Mouse (Mus musculus): ENCODE measurements at regions not wholly inside any gene's neighbourhood (a gene's known extent, or its start where the extent isn't known, plus 50 kb on each side); places are given as distances from the start of the nearest gene placed in this dataset.
A peak's percentile ranks its signal among the peaks of the same experiment; 100 is the strongest.

GRCm38 (mm10) chr2:7974471-7974870 lies 465.1 kb upstream of the Celf2 start:
- H3K9me3 ChIP-seq = no peaks in the 10 kb centered on the region
- no peak overlapping the region for H3K4me2 ChIP-seq (replicated peaks)
- H3K4me1 ChIP-seq = no peaks in the 10 kb centered on the region
- H3K27ac ChIP-seq = no peak overlapping the region
- peak; percentile 67; the same call in 1 of the 2 replicates for ATAC-seq (ENCODE audit: insufficient number of reproducible peaks, insufficient read depth, low FRiP score, low TSS enrichment)
- H3K36me3 ChIP-seq = no peaks in the 10 kb centered on the region
- no peak overlapping the region for H3K4me3 ChIP-seq
- H3K9ac ChIP-seq = no peak overlapping the region
- H3K27me3 ChIP-seq = no peaks in the 10 kb centered on the region

GRCm38 (mm10) chr2:7963456-7963855 lies 454.1 kb upstream of the Celf2 start:
- Histone ChIP-seq H3K27ac (no peak overlapping the region), H3K27me3 (no peaks in the 10 kb centered on the region), H3K36me3 (no peaks in the 10 kb centered on the region), H3K4me2 (replicated peaks) (no peak overlapping the region), H3K9me3 (no peaks in the 10 kb centered on the region), H3K9ac (no peak overlapping the region), H3K4me3 (no peak overlapping the region), H3K4me1 (no peaks in the 10 kb centered on the region)
- no peak for ATAC-seq (ENCODE audit: insufficient number of reproducible peaks, insufficient read depth, low FRiP score, low TSS enrichment)

GRCm38 (mm10) chr2:7954210-7954609 lies 444.8 kb upstream of the Celf2 start:
- Histone ChIP-seq H3K4me3 (no peak overlapping the region), H3K9ac (no peak overlapping the region), H3K27me3 (no peaks in the 10 kb centered on the region), H3K36me3 (no peaks in the 10 kb centered on the region), H3K4me1 (no peaks in the 10 kb centered on the region), H3K27ac (no peak overlapping the region), H3K9me3 (no peaks in the 10 kb centered on the region), H3K4me2 (replicated peaks) (no peak overlapping the region)
- ATAC-seq (ENCODE audit: insufficient number of reproducible peaks, insufficient read depth, low FRiP score, low TSS enrichment) = no peak
- WGBS = 78% methylated on average over 2 of the region's 2 CpGs

GRCm38 (mm10) chr2:7952846-7953245 lies 443.5 kb upstream of the Celf2 start:
- H3K27ac ChIP-seq = no peak overlapping the region
- no peaks in the 10 kb centered on the region for H3K4me1 ChIP-seq
- no peak overlapping the region for H3K9ac ChIP-seq
- no peak for ATAC-seq (ENCODE audit: insufficient number of reproducible peaks, insufficient read depth, low FRiP score, low TSS enrichment)
- WGBS = 75% methylated on average over 2 of the region's 2 CpGs
- no peaks in the 10 kb centered on the region for H3K36me3 ChIP-seq
- H3K27me3 ChIP-seq = no peaks in the 10 kb centered on the region
- H3K4me2 ChIP-seq (replicated peaks) = no peak overlapping the region
- H3K4me3 ChIP-seq = no peak overlapping the region
- no peaks in the 10 kb centered on the region for H3K9me3 ChIP-seq

- Histone ChIP-seq H3K27me3 (no peaks in the 10 kb centered on the region), H3K4me2 (replicated peaks) (no peak overlapping the region), H3K4me1 (no peaks in the 10 kb centered on the region), H3K27ac (no peak overlapping the region), H3K9ac (no peak overlapping the region), H3K9me3 (no peaks in the 10 kb centered on the region), H3K4me3 (no peak overlapping the region), H3K36me3 (no peaks in the 10 kb centered on the region)
- WGBS = 57% methylated on average over 2 of the region's 2 CpGs
- no peak for ATAC-seq (ENCODE audit: insufficient number of reproducible peaks, insufficient read depth, low FRiP score, low TSS enrichment)
These were observed 435.6 kb upstream of the Celf2 start for GRCm38 (mm10) chr2:7944946-7945345.

- H3K27me3 ChIP-seq = no peaks in the 10 kb centered on the region
- no peaks in the 10 kb centered on the region for H3K4me1 ChIP-seq
- H3K36me3 ChIP-seq = no peaks in the 10 kb centered on the region
- H3K4me2 ChIP-seq (replicated peaks) = no peak overlapping the region
- H3K9me3 ChIP-seq = no peaks in the 10 kb centered on the region
- 78% methylated on average over 6 of the region's 6 CpGs for WGBS
- no peak for ATAC-seq (ENCODE audit: insufficient number of reproducible peaks, insufficient read depth, low FRiP score, low TSS enrichment)
- H3K27ac ChIP-seq = no peak overlapping the region
- no peak overlapping the region for H3K4me3 ChIP-seq
- no peak overlapping the region for H3K9ac ChIP-seq
These were observed 424.3 kb upstream of the Celf2 start for GRCm38 (mm10) chr2:7933617-7934016.

GRCm38 (mm10) chr2:7906271-7906670 lies 396.9 kb upstream of the Celf2 start:
- Histone ChIP-seq H3K36me3 (no peaks in the 10 kb centered on the region), H3K9ac (no peak overlapping the region), H3K27ac (no peak overlapping the region), H3K4me2 (replicated peaks) (no peak overlapping the region), H3K9me3 (no peaks in the 10 kb centered on the region), H3K4me1 (no peaks in the 10 kb centered on the region), H3K27me3 (no peaks in the 10 kb centered on the region), H3K4me3 (no peak overlapping the region)
- 25% methylated on average over 1 of the region's 1 CpGs for WGBS
- ATAC-seq (ENCODE audit: insufficient number of reproducible peaks, insufficient read depth, low FRiP score, low TSS enrichment) = no peak

- Histone ChIP-seq H3K4me2 (replicated peaks) (no peak overlapping the region), H3K4me3 (no peak overlapping the region), H3K27ac (no peak overlapping the region), H3K4me1 (no peaks in the 10 kb centered on the region), H3K9ac (no peak overlapping the region), H3K9me3 (0 out of 2 replicates have a peak, but pooled peaks cover 2% of the 10 kb centered on the region), H3K36me3 (no peaks in the 10 kb centered on the region), H3K27me3 (no peaks in the 10 kb centered on the region)
- WGBS = 76% methylated on average over 3 of the region's 3 CpGs
- ATAC-seq (ENCODE audit: insufficient number of reproducible peaks, insufficient read depth, low FRiP score, low TSS enrichment) = no peak
These were observed 384.4 kb upstream of the Celf2 start for GRCm38 (mm10) chr2:7893787-7894186.

Measured in embryonic facial prominence, embryonic 12.5 days (tissue).